In genomic region chr12:103827661-103828372, GRCm38 (mm10) we compare ENCODE assay signal across 15 mouse cellular contexts. TPM values are rescaled to one million over a fixed set of nuclear protein-coding genes. Genes with fewer than 3 reads are reported as not detected.
"Had no signal": no experiment of that assay in that cellular context is flagged by ENCODE, and none has a peak within 500 bp of the region (broad histone marks: within the 10 kb centered on the region; RNA-seq: fewer than 3 reads in every experiment).

No protein-coding gene starts in this region.

RNA-seq across cellular contexts. Expression of gene Serpina1b, which starts 2.4 kb away (rescaled TPM):
- total RNA-seq: layer of hippocampus, adult 18-20 months; layer of hippocampus, postnatal 14 days; left cerebral cortex, adult 8-10 months; left cerebral cortex, postnatal 14 days; left cerebral cortex, postnatal 4 days; megakaryocyte progenitor cell, adult 5-6 weeks; megakaryocyte-erythroid progenitor cell, adult 5-6 weeks; midbrain, postnatal 0 days had no signal
- polyA plus RNA-seq: limb, embryonic 12.5 days; midbrain, embryonic 11.5 days; midbrain, embryonic 14.5 days; midbrain, postnatal 0 days; neural tube, embryonic 11.5 days; urinary bladder, adult 2 months had no signal

RNA-seq across cellular contexts. Expression of gene Serpina1a, which starts 35.5 kb away (rescaled TPM):
- total RNA-seq: layer of hippocampus, adult 18-20 months; layer of hippocampus, postnatal 14 days; left cerebral cortex, postnatal 14 days; left cerebral cortex, postnatal 4 days; megakaryocyte progenitor cell, adult 5-6 weeks; megakaryocyte-erythroid progenitor cell, adult 5-6 weeks; midbrain, postnatal 0 days had no signal
- polyA plus RNA-seq: limb, embryonic 12.5 days; midbrain, embryonic 11.5 days; midbrain, embryonic 14.5 days; midbrain, postnatal 0 days; neural tube, embryonic 11.5 days; urinary bladder, adult 2 months had no signal

RNA-seq across cellular contexts. Expression of gene Serpina1d, which starts 54.4 kb away (rescaled TPM):
- total RNA-seq: layer of hippocampus, adult 18-20 months; layer of hippocampus, postnatal 14 days; left cerebral cortex, adult 8-10 months; left cerebral cortex, postnatal 14 days; left cerebral cortex, postnatal 4 days; megakaryocyte progenitor cell, adult 5-6 weeks; megakaryocyte-erythroid progenitor cell, adult 5-6 weeks; midbrain, postnatal 0 days had no signal
- polyA plus RNA-seq: limb, embryonic 12.5 days; midbrain, embryonic 11.5 days; midbrain, embryonic 14.5 days; midbrain, postnatal 0 days; neural tube, embryonic 11.5 days; neural tube, embryonic 14.5 days; small intestine, adult 2 months; urinary bladder, adult 2 months had no signal
